Mouse (Mus musculus) embryonic facial prominence, embryonic 11.5 days (tissue): Measurements from ENCODE around the gene Rhbdd2. TPM values are rescaled to one million over a fixed set of nuclear protein-coding genes. Genes with fewer than 3 reads are reported as not detected.

ENCODE experiments used
- ATAC-seq: fragments of 200-750 bp; cut with Nextera tagmentation; replicated peaks from 2 replicates; pipeline ENCODE4 v1.8.0; 2017; ENCODE audit warnings: low read depth; ENCODE audit not compliant: insufficient number of reproducible peaks, low FRiP score, low TSS enrichment
- DNase-seq: peaks from one replicate; pipeline ENCODE4 v3.0.0-alpha.2; 2015; ENCODE audit warnings: low spot score
- H3K27ac ChIP-seq: fragments of 300-500 bp; sonication (generic); replicated peaks from 2 replicates; pipeline ENCODE4 v1.5.1; 2014; ENCODE audit warnings: mild to moderate bottlenecking, low read depth, low read length, control low read depth
- H3K27me3 ChIP-seq: fragments of 300-500 bp; sonication (generic); 2 replicates; pipeline ENCODE4 v1.6.1; 2014; ENCODE audit warnings: mild to moderate bottlenecking, low read length, moderate library complexity, mixed read lengths; ENCODE audit not compliant: control insufficient read depth, insufficient read depth
- H3K36me3 ChIP-seq: fragments of 300-500 bp; sonication (generic); replicated peaks from 2 replicates; pipeline ENCODE4 v1.6.1; 2014; ENCODE audit warnings: low read depth, mild to moderate bottlenecking, low read length, moderate library complexity, mixed read lengths; ENCODE audit not compliant: control insufficient read depth, insufficient read depth
- H3K4me1 ChIP-seq: fragments of 300-500 bp; sonication (generic); 2 replicates; pipeline ENCODE4 v1.6.1; 2014; ENCODE audit warnings: low read length, mixed read lengths; ENCODE audit not compliant: control insufficient read depth, insufficient read depth
- H3K4me2 ChIP-seq: fragments of 300-500 bp; sonication (generic); 2 replicates; pipeline ENCODE4 v1.6.1; 2014; ENCODE audit warnings: low read depth, mild to moderate bottlenecking, control low read depth, low read length, moderate library complexity
- H3K4me3 ChIP-seq: fragments of 300-500 bp; sonication (generic); 2 replicates; pipeline ENCODE4 v1.5.1; 2014; ENCODE audit warnings: low read depth, low read length, control low read depth
- H3K9ac ChIP-seq: fragments of 300-500 bp; sonication (generic); replicated peaks from 2 replicates; pipeline ENCODE4 v1.6.1; 2014; ENCODE audit warnings: mild to moderate bottlenecking, control low read depth, low read length
- H3K9me3 ChIP-seq: fragments of 300-500 bp; sonication (generic); replicated peaks from 2 replicates; pipeline ENCODE4 v1.6.1; 2016; ENCODE audit warnings: mild to moderate bottlenecking, low read length, inconsistent platforms, mixed read lengths; ENCODE audit not compliant: control insufficient read depth
- WGBS: fragments of 180-500 bp; shearing (Covaris S2); extraction: QIAGEN DNeasy Blood & Tissue Kit; methylation state at CpG from one replicate; pipeline ENCODE4 v1.1.7; 2014; 5-methylcytosine and 5-hydroxymethylcytosine counted together
- polyA plus RNA-seq: library from polyadenylated mRNA; unstranded; fragments of >200 nt; fragmentation: Nextera tagmentation; extraction: Ambion mirVana; gene quantifications from 2 replicates; pipeline ENCODE4 v1.2.1, GENCODE M21; 2014

Rhbdd2 gene
- polyA plus RNA-seq, 1 experiment from 2014 or later: 43.1 TPM

DNA sequence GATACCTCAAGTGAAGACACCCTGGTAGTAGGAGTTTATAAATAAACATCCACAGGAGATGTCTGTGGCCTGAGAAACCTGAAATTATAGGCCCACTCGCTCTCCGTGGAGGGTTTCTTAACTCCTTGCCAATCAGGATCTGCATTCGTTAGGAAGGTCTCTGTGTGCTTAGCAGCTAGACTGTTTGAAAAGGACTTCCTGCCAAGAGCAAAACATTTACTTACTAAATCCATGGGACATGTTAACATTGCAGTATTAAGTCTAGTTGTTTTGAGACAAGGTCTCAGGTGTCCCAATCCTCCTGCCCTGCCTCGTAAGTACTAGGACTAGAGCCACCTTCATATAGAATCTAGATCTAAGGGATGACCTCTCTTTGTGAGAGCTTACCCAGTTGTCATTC lies 58.8 kb downstream of the Rhbdd2 start:
- no peaks in the 10 kb centered on the region for H3K9me3 ChIP-seq
- no peak overlapping the region for H3K9ac ChIP-seq
- H3K27me3 ChIP-seq: no peaks in the 10 kb centered on the region
- no peaks in the 10 kb centered on the region for H3K4me1 ChIP-seq
- WGBS: 81% methylated on average over 4 of the region's 4 CpGs
- H3K36me3 ChIP-seq: no peaks in the 10 kb centered on the region
- H3K27ac ChIP-seq: no peak overlapping the region
- no peak overlapping the region for H3K4me2 ChIP-seq
- H3K4me3 ChIP-seq: no peak overlapping the region
- DNase-seq (no peak), ATAC-seq (no peak)

GRCm38 (mm10) chr5:135693281-135693853 lies 60.9 kb downstream of the Rhbdd2 start:
- no peak overlapping the region for H3K27ac ChIP-seq
- H3K27me3 ChIP-seq: no peaks in the 10 kb centered on the region
- H3K9ac ChIP-seq: no peak overlapping the region
- H3K4me3 ChIP-seq: no peak overlapping the region
- H3K36me3 ChIP-seq: no peaks in the 10 kb centered on the region
- no peak overlapping the region for H3K4me2 ChIP-seq
- H3K9me3 ChIP-seq: no peaks in the 10 kb centered on the region
- DNase-seq (no peak), ATAC-seq (no peak)
- 95% methylated on average over 5 of the region's 5 CpGs for WGBS
- no peaks in the 10 kb centered on the region for H3K4me1 ChIP-seq

- no peaks in the 10 kb centered on the region for H3K9me3 ChIP-seq
- no peak overlapping the region for H3K9ac ChIP-seq
- H3K4me3 ChIP-seq: no peak overlapping the region
- H3K27me3 ChIP-seq: no peaks in the 10 kb centered on the region
- no peak overlapping the region for H3K4me2 ChIP-seq
- H3K27ac ChIP-seq: no peak overlapping the region
- ATAC-seq (no peak), DNase-seq (peak; percentile 33)
- WGBS: 41% methylated on average over 7 of the region's 7 CpGs
- H3K4me1 ChIP-seq: no peaks in the 10 kb centered on the region
- no peaks in the 10 kb centered on the region for H3K36me3 ChIP-seq
Measured at GRCm38 (mm10) chr5:135695277-135695721, 62.9 kb downstream of the Rhbdd2 start.

Other genes starting within 250 kb of the Rhbdd2 start
- gene Pom121, start 238.1 kb upstream of the Rhbdd2 start, polyA plus RNA-seq: 14.6 and 15.3 TPM in 2 replicates
- 35.3 and 40.2 TPM in 2 replicates for gene Hip1, start 87.5 kb upstream of the Rhbdd2 start, polyA plus RNA-seq
- gene Ccl26, start 69.0 kb upstream of the Rhbdd2 start, polyA plus RNA-seq: not detected in 2 replicates
- 1.4 and 1.5 TPM in 2 replicates for gene Ccl24, start 59.6 kb upstream of the Rhbdd2 start, polyA plus RNA-seq
- gene Por, start 37.4 kb downstream of the Rhbdd2 start, polyA plus RNA-seq: 62.7 and 63.5 TPM in 2 replicates
- gene Tmem120a, start 111.8 kb downstream of the Rhbdd2 start, polyA plus RNA-seq: 47.1 and 57.3 TPM in 2 replicates
- gene Styxl1, start 145.8 kb downstream of the Rhbdd2 start, polyA plus RNA-seq: 0.31 TPM in 1 of 2 replicates, not detected in the other
- gene Mdh2, start 145.9 kb downstream of the Rhbdd2 start, polyA plus RNA-seq: 567 and 573 TPM in 2 replicates
- 3.2 and 3.3 TPM in 2 replicates for gene Srrm3, start 174.3 kb downstream of the Rhbdd2 start, polyA plus RNA-seq